Mouse (Mus musculus) forebrain, embryonic 10.5 days (tissue): ENCODE data around the gene Fam168a. TPM values are rescaled to one million over a fixed set of nuclear protein-coding genes. Genes with fewer than 3 reads are reported as not detected.

Source experiments
- DNase-seq: peaks from one replicate; pipeline ENCODE4 v3.0.0-alpha.2; 2017; ENCODE audit warnings: low spot score; ENCODE audit errors: extremely low spot score
- H3K27ac ChIP-seq: fragments of 300-500 bp; sonication (generic); 2 replicates; pipeline ENCODE4 v1.5.1; 2016; ENCODE audit warnings: mild to moderate bottlenecking
- H3K27me3 ChIP-seq: fragments of 300-500 bp; sonication (generic); 2 replicates; pipeline ENCODE4 v1.6.1; 2016; ENCODE audit warnings: mild to moderate bottlenecking; ENCODE audit not compliant: poor library complexity, severe bottlenecking
- H3K36me3 ChIP-seq: fragments of 300-500 bp; sonication (generic); replicated peaks from 2 replicates; pipeline ENCODE4 v1.6.1; 2016; ENCODE audit warnings: mild to moderate bottlenecking, moderate library complexity
- H3K4me1 ChIP-seq: fragments of 300-500 bp; sonication (generic); 2 replicates; pipeline ENCODE4 v1.6.1; 2016
- H3K4me3 ChIP-seq: fragments of 300-500 bp; sonication (generic); 2 replicates; pipeline ENCODE4 v1.5.1; 2016; ENCODE audit warnings: mild to moderate bottlenecking, moderate library complexity
- H3K9me3 ChIP-seq: fragments of 300-500 bp; sonication (generic); 2 replicates; pipeline ENCODE4 v1.6.1; 2016; ENCODE audit warnings: mild to moderate bottlenecking, moderate library complexity
- whole genome bisulfite sequencing: fragments of 180-500 bp; shearing (Covaris S2); methylation state at CpG from one replicate; pipeline ENCODE4 v1.1.7; 2016; 5-methylcytosine and 5-hydroxymethylcytosine counted together
- polyA plus RNA-seq: library from polyadenylated mRNA; unstranded; fragments of >200 nt; fragmentation: Nextera tagmentation; extraction: Ambion mirVana; gene quantifications from 2 replicates; pipeline ENCODE4 v1.2.1, GENCODE M21; 2016

Gene Fam168a
- polyA plus RNA-seq = 30.2 and 35.8 TPM in 2 replicates

DNA sequence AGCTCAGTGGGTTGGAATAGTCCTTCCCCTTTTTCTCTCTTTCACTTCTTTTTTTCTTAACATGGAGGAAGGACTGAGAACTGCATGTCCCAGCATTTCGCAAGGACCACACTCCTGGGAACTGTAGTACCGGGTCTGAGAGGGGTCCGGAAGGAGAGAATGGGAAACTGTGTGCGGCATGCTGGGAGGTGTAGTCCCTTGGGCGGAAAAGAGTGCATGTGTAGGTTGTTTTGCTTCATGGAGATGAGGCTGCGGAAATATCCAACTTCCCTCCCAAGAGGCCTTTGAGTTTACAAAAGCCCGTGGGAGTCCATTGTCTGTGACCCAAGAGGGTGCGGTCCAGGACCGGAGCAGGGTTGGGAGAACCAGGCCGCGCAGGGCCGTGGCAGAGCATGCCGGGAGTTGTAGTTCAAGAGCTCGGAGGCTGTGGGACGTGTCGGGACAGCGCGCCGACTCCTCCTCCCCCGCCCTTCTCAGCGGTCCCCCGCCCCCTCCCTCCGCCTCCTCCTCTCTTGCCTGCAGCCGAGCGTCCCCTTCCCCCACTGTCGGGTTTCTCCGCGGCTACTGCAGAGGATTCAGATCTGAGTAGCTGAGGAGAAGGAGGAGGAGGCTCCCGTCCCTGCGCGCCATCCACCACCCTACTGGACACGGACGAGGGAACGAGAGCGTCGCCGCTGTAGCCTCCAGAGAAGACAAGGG, at the start of gene Fam168a:
Fam168a (plus strand) TSS at position 493 of the 699 bp plus-strand sequence.
- Histone ChIP-seq H3K9me3 (no peaks in the 10 kb centered on the region), H3K36me3 (no peaks in the 10 kb centered on the region), H3K4me3 (peak within 1 kb of the TSS; percentile 89), H3K4me1 (peaks cover 28% of the 10 kb centered on the region), H3K27ac (peak within 1 kb of the TSS; percentile 99), H3K27me3 (no peaks in the 10 kb centered on the region)
- 1% methylated on average over 30 of the region's 37 CpGs for WGBS
- peak; percentile 96 for DNase-seq

DNA sequence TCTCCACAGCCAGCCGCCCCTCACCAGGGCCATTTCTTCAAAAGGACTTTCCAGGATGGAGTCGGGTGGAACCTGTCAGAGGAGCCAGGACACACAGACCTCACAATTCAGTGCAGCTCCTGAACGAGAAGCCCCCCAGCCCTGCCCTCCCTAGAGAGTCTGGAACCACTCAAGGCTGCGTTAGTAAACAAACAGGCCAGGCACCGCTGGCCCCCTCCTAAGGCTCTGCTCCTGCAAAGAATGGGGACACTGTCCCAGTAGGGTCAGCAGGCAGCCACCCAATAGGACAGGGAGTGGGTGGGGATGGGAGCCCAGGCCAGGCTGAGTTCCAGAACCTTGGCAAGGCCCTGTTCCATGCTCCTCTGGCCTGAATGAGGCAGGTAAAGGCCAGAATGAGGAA, 49.7 kb upstream of the Fam168a start:
- H3K4me3 ChIP-seq = no peak overlapping the region
- DNase-seq = no peak
- H3K27ac ChIP-seq = 0 out of 2 replicates have a peak overlapping the region, but pooled peaks have one; percentile 8
- H3K9me3 ChIP-seq = no peaks in the 10 kb centered on the region
- no peaks in the 10 kb centered on the region for H3K27me3 ChIP-seq
- peaks cover 37% of the 10 kb centered on the region for H3K4me1 ChIP-seq
- no peaks in the 10 kb centered on the region for H3K36me3 ChIP-seq
- 56% methylated on average over 5 of the region's 5 CpGs for WGBS

DNA sequence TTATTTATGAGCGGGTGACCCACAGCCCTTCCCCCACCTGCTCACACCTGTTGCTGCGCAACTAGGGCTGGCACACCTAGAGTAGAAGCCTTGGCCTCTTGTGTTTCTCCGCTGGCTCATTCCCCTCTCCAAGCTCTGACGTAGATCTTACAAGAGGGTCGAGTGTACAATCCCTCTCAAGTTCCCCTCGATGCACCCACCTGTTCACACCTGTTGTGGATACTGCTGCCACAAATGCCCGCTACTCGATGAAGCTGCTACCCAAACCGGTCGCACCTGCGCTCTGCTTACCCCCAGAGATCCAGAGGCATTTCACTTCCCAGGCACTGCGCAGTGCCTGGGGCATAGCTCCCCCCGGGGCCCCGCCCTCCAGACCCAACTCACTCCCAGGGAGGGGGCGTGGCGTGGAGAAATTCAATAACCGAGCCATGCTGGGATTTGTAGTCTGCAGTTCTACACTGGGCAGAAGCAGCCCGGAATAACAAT, 48.3 kb upstream of the Fam168a start:
- Histone ChIP-seq H3K27me3 (no peaks in the 10 kb centered on the region), H3K9me3 (no peaks in the 10 kb centered on the region), H3K36me3 (no peaks in the 10 kb centered on the region), H3K4me3 (peak overlapping the region; percentile 31), H3K4me1 (peaks cover 42% of the 10 kb centered on the region), H3K27ac (no peak overlapping the region)
- peak; percentile 40 for DNase-seq
- WGBS = 29% methylated on average over 18 of the region's 18 CpGs

DNA sequence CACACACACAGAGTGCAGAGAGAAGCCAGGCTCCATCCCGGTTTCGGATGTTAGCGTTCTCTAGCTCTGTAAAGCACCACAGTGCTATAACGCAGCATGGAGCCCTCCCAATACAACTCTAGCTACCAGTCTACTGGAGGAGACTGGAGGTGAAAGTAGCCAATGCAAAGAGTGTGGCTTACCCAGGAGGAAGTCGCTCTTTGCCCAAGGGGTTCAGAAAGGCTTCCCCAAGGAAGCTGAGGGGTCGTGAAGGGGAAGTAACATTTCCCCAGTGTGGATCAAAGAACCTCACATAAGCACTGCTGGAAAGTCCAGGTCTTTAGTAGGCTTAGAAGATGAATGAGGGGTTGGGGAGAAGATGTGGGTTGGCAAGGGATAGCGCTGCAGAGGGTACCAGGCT, 45.2 kb upstream of the Fam168a start:
- no peaks in the 10 kb centered on the region for H3K9me3 ChIP-seq
- H3K36me3 ChIP-seq = no peaks in the 10 kb centered on the region
- H3K27me3 ChIP-seq = peaks cover 13% of the 10 kb centered on the region
- H3K4me3 ChIP-seq = no peak overlapping the region
- peaks cover 39% of the 10 kb centered on the region for H3K4me1 ChIP-seq
- DNase-seq = no peak
- H3K27ac ChIP-seq = no peak overlapping the region
- 88% methylated on average over 7 of the region's 7 CpGs for WGBS

- Histone ChIP-seq H3K36me3 (no peaks in the 10 kb centered on the region), H3K4me3 (0 out of 2 replicates have a peak within 1 kb of the TSS, but pooled peaks have one; percentile 14), H3K9me3 (no peaks in the 10 kb centered on the region), H3K27ac (peak within 1 kb of the TSS; percentile 51; the same call in 1 of the 2 replicates), H3K27me3 (peaks cover 13% of the 10 kb centered on the region), H3K4me1 (peaks cover 33% of the 10 kb centered on the region)
- DNase-seq = no peak
- WGBS = 69% methylated on average over 8 of the region's 8 CpGs
These were observed 44.2 kb upstream of the Fam168a start, which contains the start of gene Plekhb1 for GRCm38 (mm10) chr7:100662231-100662630. Plekhb1 (minus strand) TSS chr7:100662414.

- H3K4me3 ChIP-seq = peak overlapping the region; percentile 14; the same call in 1 of the 2 replicates
- WGBS = 4% methylated on average over 13 of the region's 13 CpGs
These were observed 43.2 kb upstream of the Fam168a start for GRCm38 (mm10) chr7:100663190-100663589.

GRCm38 (mm10) chr7:100663729-100664304, 42.6 kb upstream of the Fam168a start:
- Histone ChIP-seq H3K9me3 (no peaks in the 10 kb centered on the region), H3K27me3 (peaks cover 13% of the 10 kb centered on the region), H3K36me3 (no peaks in the 10 kb centered on the region), H3K4me3 (peak overlapping the region; percentile 14; the same call in 1 of the 2 replicates), H3K4me1 (peaks cover 23% of the 10 kb centered on the region), H3K27ac (no peak overlapping the region)
- no peak for DNase-seq
- 69% methylated on average over 11 of the region's 11 CpGs for WGBS

More at GRCm38 (mm10) chr7:100663190-100663589, 43.2 kb upstream of the Fam168a start:
- H3K9me3 ChIP-seq = no peaks in the 10 kb centered on the region
- peak; percentile 87 for DNase-seq
- H3K27ac ChIP-seq = peak overlapping the region; percentile 51; the same call in 1 of the 2 replicates
- H3K36me3 ChIP-seq = no peaks in the 10 kb centered on the region
- peaks cover 30% of the 10 kb centered on the region for H3K4me1 ChIP-seq
- H3K27me3 ChIP-seq = peaks cover 13% of the 10 kb centered on the region

GRCm38 (mm10) chr7:100670646-100671045, 35.8 kb upstream of the Fam168a start:
- no peak overlapping the region for H3K4me3 ChIP-seq
- no peak for DNase-seq
- no peaks in the 10 kb centered on the region for H3K36me3 ChIP-seq
- 90% methylated on average over 5 of the region's 5 CpGs for WGBS
- H3K27me3 ChIP-seq = no peaks in the 10 kb centered on the region
- peaks cover 4% of the 10 kb centered on the region; the same call in 1 of the 2 replicates for H3K4me1 ChIP-seq
- no peak overlapping the region for H3K27ac ChIP-seq
- no peaks in the 10 kb centered on the region for H3K9me3 ChIP-seq

DNA sequence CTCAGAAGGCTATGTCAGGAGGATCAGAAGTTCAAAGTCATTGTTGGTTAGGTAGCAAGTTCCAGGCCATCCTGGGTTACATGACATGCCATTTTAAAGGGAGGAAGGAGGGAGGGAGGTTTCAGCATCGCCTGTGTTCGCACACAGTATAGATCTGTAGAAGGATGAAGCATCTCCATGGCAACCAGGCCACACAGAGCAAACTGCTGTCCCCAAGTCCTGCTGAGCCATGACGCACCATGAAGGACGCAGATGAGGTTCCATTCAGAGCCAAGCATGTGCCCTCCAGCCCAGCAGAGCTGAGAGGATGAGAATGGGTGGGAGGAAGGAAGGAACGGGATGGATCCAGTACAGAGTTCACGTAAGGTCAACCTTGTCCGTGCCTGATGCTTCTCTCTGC, 33.0 kb upstream of the Fam168a start:
- no peaks in the 10 kb centered on the region for H3K36me3 ChIP-seq
- peaks cover 4% of the 10 kb centered on the region; the same call in 1 of the 2 replicates for H3K4me1 ChIP-seq
- H3K4me3 ChIP-seq = no peak overlapping the region
- no peaks in the 10 kb centered on the region for H3K9me3 ChIP-seq
- WGBS = 65% methylated on average over 7 of the region's 7 CpGs
- DNase-seq = no peak
- no peak overlapping the region for H3K27ac ChIP-seq
- H3K27me3 ChIP-seq = no peaks in the 10 kb centered on the region

GRCm38 (mm10) chr7:100674941-100675340, 31.5 kb upstream of the Fam168a start:
- Histone ChIP-seq H3K4me3 (no peak overlapping the region), H3K27ac (no peak overlapping the region), H3K4me1 (peaks cover 4% of the 10 kb centered on the region; the same call in 1 of the 2 replicates), H3K36me3 (no peaks in the 10 kb centered on the region), H3K27me3 (no peaks in the 10 kb centered on the region), H3K9me3 (no peaks in the 10 kb centered on the region)
- no peak for DNase-seq
- WGBS = 92% methylated on average over 2 of the region's 2 CpGs

GRCm38 (mm10) chr7:100678052-100678451, 28.4 kb upstream of the Fam168a start:
- H3K36me3 ChIP-seq = no peaks in the 10 kb centered on the region
- WGBS = 91% methylated on average over 5 of the region's 5 CpGs
- no peaks in the 10 kb centered on the region for H3K27me3 ChIP-seq
- no peaks in the 10 kb centered on the region for H3K9me3 ChIP-seq
- no peak overlapping the region for H3K27ac ChIP-seq
- no peak overlapping the region for H3K4me3 ChIP-seq
- DNase-seq = no peak
- peaks cover 4% of the 10 kb centered on the region; the same call in 1 of the 2 replicates for H3K4me1 ChIP-seq

- 67% methylated on average over 15 of the region's 15 CpGs for whole genome bisulfite sequencing
These were observed 27.2 kb upstream of the Fam168a start for GRCm38 (mm10) chr7:100678948-100679880.

More at GRCm38 (mm10) chr7:100678948-100679880, 27.2 kb upstream of the Fam168a start:
- DNase-seq = no peak
- H3K27ac ChIP-seq = no peak overlapping the region
- peaks cover 4% of the 10 kb centered on the region; the same call in 1 of the 2 replicates for H3K4me1 ChIP-seq
- no peaks in the 10 kb centered on the region for H3K27me3 ChIP-seq
- H3K36me3 ChIP-seq = no peaks in the 10 kb centered on the region
- no peaks in the 10 kb centered on the region for H3K9me3 ChIP-seq
- no peak overlapping the region for H3K4me3 ChIP-seq
